ENCODE assay signal across 8 mouse cellular contexts in genomic region chr12:31507718-31508364, GRCm38 (mm10). TPM values are rescaled to one million over a fixed set of nuclear protein-coding genes. Genes with fewer than 3 reads are reported as not detected.
DNase-seq lines count a peak whose midpoint lies in the region; ATAC-seq lines count a peak whose summit lies in the region.

No protein-coding gene starts in this region.

- no peaks in the 10 kb centered on the region for H3K36me3 ChIP-seq in forebrain, embryonic 15.5 days
- H3K36me3 ChIP-seq in forebrain, embryonic 13.5 days (ENCODE audit: poor library complexity, severe bottlenecking): no peaks in the 10 kb centered on the region
- no peaks in the 10 kb centered on the region for H3K36me3 ChIP-seq in intestine, embryonic 15.5 days

- intact Hi-C loops in left cerebral cortex, postnatal 4 days (cut with DNase I): loop anchor here (2.0 to 10.0 kb wide), 4 partner anchors 133 to 421 kb away; partner anchors contain the start of genes Cog5, Dus4l and Gpr22

- 44% methylated on average over 6 of the region's 6 CpGs for WGBS in forebrain, embryonic 15.5 days
- 45% methylated on average over 6 of the region's 6 CpGs for WGBS in forebrain, embryonic 13.5 days
- WGBS in intestine, embryonic 15.5 days: 40% methylated on average over 6 of the region's 6 CpGs

- DNase-seq in left cerebral cortex, postnatal 4 days: peak; percentile 18
- DNase-seq in left cerebral cortex, adult 11 months (ENCODE audit: low spot score): no peak
- DNase-seq in ES-CJ7 (ENCODE audit: low read depth, low spot score): peak; percentile 42
- DNase-seq in induced T-regulatory cell, adult 2 months (ENCODE audit: low read depth): peak; percentile 70
- DNase-seq in gastrocnemius, postnatal 4 days (ENCODE audit: low spot score in 2 of 2): no peak

- no peak overlapping the region for H3K4me3 ChIP-seq in forebrain, embryonic 15.5 days
- H3K4me3 ChIP-seq in forebrain, embryonic 13.5 days: no peak overlapping the region
- H3K4me3 ChIP-seq in intestine, embryonic 15.5 days (replicated peaks): no peak overlapping the region

- no peak overlapping the region for H3K4me2 ChIP-seq in forebrain, embryonic 15.5 days (replicated peaks)
- no peak overlapping the region for H3K4me2 ChIP-seq in forebrain, embryonic 13.5 days
- no peak overlapping the region for H3K4me2 ChIP-seq in intestine, embryonic 15.5 days (replicated peaks)

- H3K27me3 ChIP-seq in forebrain, embryonic 15.5 days: no peaks in the 10 kb centered on the region
- H3K27me3 ChIP-seq in forebrain, embryonic 13.5 days: no peaks in the 10 kb centered on the region
- H3K27me3 ChIP-seq in intestine, embryonic 15.5 days (replicated peaks): no peaks in the 10 kb centered on the region

- no peaks in the 10 kb centered on the region for H3K9me3 ChIP-seq in forebrain, embryonic 15.5 days
- H3K9me3 ChIP-seq in forebrain, embryonic 13.5 days (replicated peaks): no peaks in the 10 kb centered on the region
- H3K9me3 ChIP-seq in intestine, embryonic 15.5 days: no peaks in the 10 kb centered on the region

- 0 out of 2 replicates have a peak, but pooled peaks have one; percentile 32 for ATAC-seq in forebrain, embryonic 15.5 days (replicated peaks)
- ATAC-seq in forebrain, embryonic 13.5 days: no peak
- no peak for ATAC-seq in intestine, embryonic 15.5 days

- no peak overlapping the region for H3K27ac ChIP-seq in forebrain, embryonic 15.5 days (replicated peaks)
- H3K27ac ChIP-seq in forebrain, embryonic 13.5 days: no peak overlapping the region
- H3K27ac ChIP-seq in intestine, embryonic 15.5 days: no peak overlapping the region

- H3K4me1 ChIP-seq in forebrain, embryonic 15.5 days: no peaks in the 10 kb centered on the region
- no peaks in the 10 kb centered on the region for H3K4me1 ChIP-seq in forebrain, embryonic 13.5 days
- H3K4me1 ChIP-seq in intestine, embryonic 15.5 days (replicated peaks): no peaks in the 10 kb centered on the region

- no peak overlapping the region for H3K9ac ChIP-seq in forebrain, embryonic 15.5 days (replicated peaks)
- no peak overlapping the region for H3K9ac ChIP-seq in forebrain, embryonic 13.5 days
- H3K9ac ChIP-seq in intestine, embryonic 15.5 days: no peak overlapping the region

RNA-seq across cellular contexts. Expression of gene Cbll1, which starts 8.4 kb away (rescaled TPM):
- polyA plus RNA-seq in forebrain, embryonic 15.5 days (2015; fragmentation: Nextera tagmentation; extraction: Ambion mirVana): 12.9 and 14.3 TPM in 2 replicates
- 14.7 and 15.9 TPM in 2 replicates for polyA plus RNA-seq in forebrain, embryonic 13.5 days (2015; fragmentation: Nextera tagmentation; extraction: Ambion mirVana)
- 10 to 100 TPM; 31.0 to 31.2 TPM for total RNA-seq in left cerebral cortex, postnatal 4 days (2021)
- 13.9 TPM in 2 replicates for polyA plus RNA-seq in intestine, embryonic 15.5 days (2015; fragmentation: Nextera tagmentation; extraction: Ambion mirVana)
- total RNA-seq in gastrocnemius, postnatal 4 days (2021): 10 to 100 TPM; 10.9 to 12.8 TPM

RNA-seq across cellular contexts. Expression of gene Slc26a4, which starts 51.9 kb away (rescaled TPM):
- polyA plus RNA-seq in forebrain, embryonic 15.5 days (2015; fragmentation: Nextera tagmentation; extraction: Ambion mirVana): 0.08 TPM in 1 of 2 replicates, not detected in the other
- 0.05 TPM in 1 of 2 replicates, not detected in the other for polyA plus RNA-seq in forebrain, embryonic 13.5 days (2015; fragmentation: Nextera tagmentation; extraction: Ambion mirVana)
- 1 to 10 TPM in 1 of 2 experiments, under 1 TPM in 1; 0.40 to 1.0 TPM for total RNA-seq in left cerebral cortex, postnatal 4 days (2021)
- 0.16 and 0.24 TPM in 2 replicates for polyA plus RNA-seq in intestine, embryonic 15.5 days (2015; fragmentation: Nextera tagmentation; extraction: Ambion mirVana)
- total RNA-seq in gastrocnemius, postnatal 4 days (2021): under 1 TPM; 0.08 to 0.15 TPM

Comparison
In these comparisons a context has a peak if more than half of its experiments do, and no peak if none do; other contexts are left out.
1. DNase-seq: peak in left cerebral cortex, postnatal 4 days (single experiment), ES-CJ7 (single experiment) and induced T-regulatory cell, adult 2 months (single experiment); none in left cerebral cortex, adult 11 months (single experiment) and gastrocnemius, postnatal 4 days (0 of 2).